Mouse (Mus musculus): ENCODE results near the gene Cmtr1.

Cmtr1 gene

DNA sequence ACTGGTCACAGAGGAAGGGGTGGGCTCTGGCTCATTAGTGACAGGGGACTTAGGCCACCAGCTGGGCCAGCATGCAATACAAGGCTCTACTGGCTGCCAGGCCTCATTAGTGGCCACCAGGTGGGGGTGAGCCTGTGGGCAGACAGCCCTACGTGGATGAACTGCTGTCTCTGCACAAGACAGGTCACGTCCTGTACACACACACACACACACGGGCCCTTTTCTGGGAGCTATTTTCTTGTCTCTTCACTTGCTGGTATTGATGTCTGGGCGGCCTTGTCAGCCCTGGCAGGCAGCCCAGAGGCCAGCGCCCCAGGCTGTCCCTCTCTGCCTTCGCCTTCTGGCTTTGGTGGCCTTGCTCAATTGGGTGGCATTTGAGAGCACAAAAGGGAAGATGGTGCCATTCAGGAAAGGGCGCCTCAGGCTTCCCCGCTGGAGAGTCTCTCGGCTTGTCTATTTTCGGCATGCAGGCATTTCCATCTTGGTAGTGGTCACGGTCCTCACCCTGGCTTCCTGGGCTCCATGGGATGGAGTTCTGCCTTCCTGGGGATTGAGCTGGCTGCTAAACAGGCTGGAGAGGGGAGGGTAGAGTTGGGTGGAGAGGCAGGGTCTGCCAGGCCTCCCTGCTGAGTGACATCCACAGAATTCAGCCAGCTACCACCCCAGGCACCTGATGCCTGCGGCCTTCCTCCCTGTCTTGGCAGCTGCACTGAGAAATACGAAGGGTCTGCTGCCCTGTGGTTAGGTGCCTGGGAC lies 70.3 kb downstream of the Cmtr1 start:
- peak; percentile 42 for DNase-seq (ENCODE audit: extremely low read depth, insufficient read length, low spot score)

GRCm38 (mm10) chr17:29731266-29731952 lies 71.0 kb downstream of the Cmtr1 start:
- no peak for DNase-seq (ENCODE audit: extremely low read depth, insufficient read length, low spot score)

GRCm38 (mm10) chr17:29731953-29732325 lies 71.5 kb downstream of the Cmtr1 start:
- no peak for DNase-seq (ENCODE audit: extremely low read depth, insufficient read length, low spot score)

DNA sequence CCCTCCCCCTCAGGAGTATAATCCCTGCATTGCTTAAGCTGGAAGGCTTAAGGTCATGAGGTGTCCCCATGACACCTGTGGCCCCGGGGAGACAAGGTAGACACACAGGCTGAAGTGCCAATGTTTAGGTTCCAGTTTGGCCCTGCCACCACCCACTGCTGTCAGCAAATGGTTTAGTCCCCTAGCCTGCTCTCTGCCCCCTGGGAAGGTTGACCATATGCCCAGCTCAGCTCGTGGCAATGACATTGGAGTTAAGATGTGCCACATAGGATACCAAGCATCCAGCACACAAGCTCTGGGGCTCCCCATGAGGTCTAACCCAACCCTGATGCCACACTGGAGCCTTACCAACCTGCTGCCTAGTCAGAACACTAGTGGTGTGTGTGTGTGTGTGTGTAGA lies 72.1 kb downstream of the Cmtr1 start:
- DNase-seq (ENCODE audit: extremely low read depth, insufficient read length, low spot score), result no peak

- DNase-seq (ENCODE audit: extremely low read depth, insufficient read length, low spot score), result no peak
Measured at GRCm38 (mm10) chr17:29736448-29737014, 76.1 kb downstream of the Cmtr1 start.

DNA sequence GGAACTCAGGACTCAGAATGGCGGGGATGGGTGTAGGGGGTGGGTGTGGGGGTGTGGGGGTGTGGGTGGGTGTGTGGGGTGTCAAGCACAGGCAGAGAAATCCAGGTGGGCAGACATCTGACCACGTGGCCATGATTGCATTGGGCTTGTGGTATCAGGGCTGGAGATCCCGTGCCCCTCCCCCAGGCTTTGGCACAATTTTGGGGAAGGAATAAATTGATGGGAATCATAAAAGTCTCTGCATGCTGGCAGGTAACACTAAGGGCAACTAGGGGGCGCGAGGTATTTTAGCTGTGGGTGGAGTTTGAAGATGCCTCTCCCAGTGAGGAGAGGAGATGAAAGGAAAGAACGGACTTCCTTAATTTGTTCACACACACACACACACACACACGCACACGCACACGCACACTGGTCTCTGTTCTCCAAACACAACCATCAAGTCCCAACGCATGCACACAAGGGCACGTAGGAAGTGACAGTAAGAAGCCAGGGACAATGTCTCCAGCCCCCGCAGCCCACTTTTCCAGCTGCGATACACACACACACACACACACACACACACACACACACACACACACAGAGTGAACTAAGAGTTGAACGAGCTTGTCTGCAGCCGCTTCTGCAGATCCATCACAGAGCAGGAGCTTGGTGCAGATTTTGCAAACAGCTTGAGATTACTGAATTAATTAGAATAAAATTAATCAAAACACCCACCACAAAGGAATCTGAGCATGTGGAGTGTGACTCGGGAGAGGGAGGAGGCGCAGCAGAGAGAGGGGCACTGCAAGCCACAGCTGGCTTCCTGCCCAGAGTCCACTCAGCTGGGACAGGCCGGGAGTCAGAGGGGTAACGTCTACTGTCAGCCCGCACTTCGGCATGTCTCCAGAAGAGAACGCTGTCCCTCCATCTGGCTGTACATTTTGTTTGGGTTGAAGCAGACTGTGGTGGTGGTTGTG lies 77.7 kb downstream of the Cmtr1 start:
- DNase-seq (ENCODE audit: extremely low read depth, insufficient read length, low spot score), result no peak

- no peak for DNase-seq (ENCODE audit: extremely low read depth, insufficient read length, low spot score)
Measured at GRCm38 (mm10) chr17:29747466-29747865, 87.1 kb downstream of the Cmtr1 start.

GRCm38 (mm10) chr17:29754510-29754909 lies 94.1 kb downstream of the Cmtr1 start:
- DNase-seq (ENCODE audit: extremely low read depth, insufficient read length, low spot score), result no peak
